Mouse (Mus musculus): ENCODE measurements at regions not wholly inside any gene's neighbourhood (a gene's known extent, or its start where the extent isn't known, plus 50 kb on each side); places are given as distances from the start of the nearest gene placed in this dataset.

DNA sequence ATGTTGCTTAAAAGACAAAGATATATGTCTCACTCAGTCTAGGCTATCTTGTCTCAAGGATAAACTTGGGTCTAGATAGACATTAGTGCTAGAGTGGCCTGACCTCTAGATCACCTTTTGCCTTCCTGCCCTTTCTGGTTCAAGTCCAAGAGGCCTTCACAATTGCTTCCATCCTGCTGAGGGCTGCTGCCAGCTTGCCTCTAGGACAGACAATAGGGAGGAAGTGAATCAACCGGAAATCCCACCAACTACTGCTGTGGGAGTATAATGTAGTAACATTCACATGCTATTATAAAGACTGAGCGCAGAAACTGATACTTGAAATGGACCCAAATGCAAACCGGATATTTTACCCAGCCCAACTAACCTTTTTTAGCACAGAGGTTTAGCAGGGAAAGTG lies 239.4 kb upstream of the Epha4 start:
- DNase-seq (ENCODE audit: low spot score in 2 of 2): no peak

DNA sequence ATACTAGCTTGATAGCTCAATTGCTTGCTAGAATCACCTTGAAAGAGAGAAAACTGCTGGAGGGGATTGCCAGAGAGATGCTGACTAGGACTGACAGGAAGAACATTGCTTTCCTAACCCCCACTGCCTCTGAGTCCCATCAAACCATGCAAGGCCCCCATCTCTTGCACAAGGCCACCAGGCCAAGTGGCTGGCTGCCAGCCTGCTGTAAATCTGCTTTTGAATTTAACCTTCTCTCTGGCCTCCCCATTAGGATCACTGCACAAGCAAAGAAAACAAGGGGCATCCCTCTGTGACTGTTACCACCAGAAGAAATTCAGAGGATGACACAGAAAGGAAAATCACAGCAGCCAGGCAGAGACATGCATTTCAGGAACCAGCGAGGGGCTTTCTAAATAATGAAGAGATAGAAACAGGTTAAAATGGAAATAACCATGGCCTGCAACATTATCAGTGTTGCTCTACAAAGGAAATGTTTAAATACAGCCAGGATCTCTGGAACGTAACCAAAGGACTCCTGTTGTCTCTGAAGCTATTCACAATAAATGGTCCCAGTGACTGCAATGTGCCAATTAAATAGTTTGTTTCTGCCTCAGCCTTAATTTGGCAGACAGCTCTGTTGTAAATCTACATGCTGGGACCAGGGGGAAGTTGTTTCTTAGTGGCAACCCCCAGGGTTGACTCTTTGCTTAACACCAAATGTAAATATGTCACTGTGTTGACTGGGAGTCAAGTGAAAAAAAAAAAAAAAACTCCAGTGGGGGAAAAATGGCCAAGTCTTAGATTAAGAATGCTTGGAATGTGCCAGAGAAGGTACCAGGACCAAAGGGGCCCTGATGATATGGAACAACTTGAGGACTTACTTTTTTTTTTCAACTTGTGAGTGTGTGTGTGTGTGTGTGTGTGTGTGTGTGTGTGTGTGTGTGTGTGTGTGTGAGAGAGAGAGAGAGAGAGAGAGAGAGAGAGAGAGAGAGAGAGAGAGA lies 233.9 kb upstream of the Epha4 start:
- no peak for DNase-seq (ENCODE audit: low spot score in 2 of 2)

DNA sequence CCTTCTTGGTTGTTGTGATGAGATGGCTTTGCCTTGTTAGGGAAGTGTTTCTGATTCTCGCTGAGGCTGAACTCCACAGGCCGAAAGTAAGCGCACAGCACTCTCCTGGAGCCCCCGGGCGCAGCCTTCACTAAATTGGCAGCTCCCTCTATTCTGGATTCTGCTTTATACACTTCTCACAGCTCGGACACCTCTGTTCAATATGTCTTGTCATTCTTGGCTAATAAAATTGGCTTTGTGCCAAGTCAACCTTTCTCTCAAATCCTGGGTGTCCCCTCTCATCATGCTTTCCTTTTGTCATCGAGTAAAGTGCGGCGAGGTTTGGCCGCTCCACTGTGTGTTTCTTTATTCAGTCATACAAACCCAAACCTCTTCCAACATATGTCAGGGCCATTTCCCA lies 217.2 kb upstream of the Epha4 start:
- DNase-seq (ENCODE audit: low spot score in 2 of 2): no peak

DNA sequence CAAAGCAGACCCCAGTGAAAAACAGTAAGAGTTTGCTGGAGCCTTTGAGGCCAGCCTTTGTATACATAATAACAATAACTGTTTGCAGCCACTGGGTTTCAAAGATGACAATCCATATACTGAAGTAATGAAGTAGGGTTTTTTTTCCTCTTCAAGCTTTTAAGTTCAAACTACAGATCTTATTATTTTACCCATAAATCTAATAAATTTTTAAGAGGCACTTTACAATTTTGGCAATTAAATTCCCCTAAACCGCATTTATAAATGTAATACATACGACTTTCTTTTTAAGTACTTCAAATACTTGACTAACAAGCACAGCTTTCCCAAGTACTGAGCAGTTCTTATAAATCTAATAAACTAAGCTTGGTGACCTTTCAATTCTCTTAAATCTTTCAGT lies 212.7 kb upstream of the Epha4 start:
- no peak for DNase-seq (ENCODE audit: low spot score in 2 of 2)

DNA sequence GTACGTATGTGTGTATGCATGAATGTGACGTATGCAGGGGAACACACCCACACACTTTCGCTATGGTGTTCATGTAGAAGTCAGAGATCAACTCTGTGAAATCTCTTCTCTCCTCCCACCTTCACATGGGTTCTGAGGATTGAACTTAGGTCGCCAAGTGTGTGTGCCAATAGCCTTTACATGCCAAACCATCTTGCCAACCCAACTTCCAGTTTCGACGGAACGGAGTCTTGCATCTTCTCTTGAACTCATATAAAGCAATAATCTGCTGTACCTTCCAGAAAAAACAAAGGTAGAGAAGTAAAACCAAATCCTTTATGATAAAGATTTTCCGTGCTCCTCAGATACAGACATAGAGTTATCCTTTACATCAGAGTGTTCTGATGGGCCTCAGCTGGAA lies 208.4 kb upstream of the Epha4 start:
- DNase-seq (ENCODE audit: low spot score in 2 of 2): no peak

DNA sequence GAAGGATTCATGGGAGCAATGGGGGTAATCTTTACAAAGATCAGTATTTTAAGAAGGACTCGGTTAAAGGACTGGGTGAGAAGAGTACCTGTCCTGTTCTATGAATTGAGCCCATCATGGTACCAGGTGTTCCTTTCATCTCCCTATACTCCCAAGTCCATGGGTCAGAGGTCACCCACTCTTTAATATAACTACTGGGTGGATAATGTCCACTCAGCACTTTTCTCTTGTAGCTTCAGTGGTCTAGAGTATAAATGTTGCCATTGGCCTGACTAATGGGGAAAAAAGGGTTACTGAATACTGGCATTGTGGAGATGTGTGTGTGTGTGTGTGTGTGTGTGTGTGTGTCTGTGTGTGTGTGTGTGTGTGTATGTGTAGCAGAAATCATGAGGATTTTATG lies 206.0 kb upstream of the Epha4 start:
- DNase-seq (ENCODE audit: low spot score in 2 of 2): no peak

DNA sequence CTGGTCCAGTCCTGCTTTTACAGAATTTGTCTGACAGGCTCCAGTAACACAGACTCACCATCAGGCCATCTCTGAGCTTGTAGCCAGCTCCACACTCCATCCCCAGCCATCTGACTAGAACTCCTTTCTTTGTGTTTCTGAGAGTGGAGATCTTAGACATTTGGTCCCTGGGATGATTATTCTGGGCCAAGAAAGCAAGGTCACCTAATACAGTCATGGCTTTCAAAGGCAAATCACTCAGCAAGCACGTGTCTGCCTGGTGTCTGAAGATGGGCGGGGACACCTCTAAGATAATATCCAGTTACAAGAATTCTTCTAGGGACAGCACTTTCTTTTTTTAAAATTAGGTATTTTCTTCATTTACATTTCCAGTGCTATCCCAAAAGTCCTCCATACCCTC lies 198.1 kb upstream of the Epha4 start:
- DNase-seq (ENCODE audit: low spot score in 2 of 2): no peak

DNA sequence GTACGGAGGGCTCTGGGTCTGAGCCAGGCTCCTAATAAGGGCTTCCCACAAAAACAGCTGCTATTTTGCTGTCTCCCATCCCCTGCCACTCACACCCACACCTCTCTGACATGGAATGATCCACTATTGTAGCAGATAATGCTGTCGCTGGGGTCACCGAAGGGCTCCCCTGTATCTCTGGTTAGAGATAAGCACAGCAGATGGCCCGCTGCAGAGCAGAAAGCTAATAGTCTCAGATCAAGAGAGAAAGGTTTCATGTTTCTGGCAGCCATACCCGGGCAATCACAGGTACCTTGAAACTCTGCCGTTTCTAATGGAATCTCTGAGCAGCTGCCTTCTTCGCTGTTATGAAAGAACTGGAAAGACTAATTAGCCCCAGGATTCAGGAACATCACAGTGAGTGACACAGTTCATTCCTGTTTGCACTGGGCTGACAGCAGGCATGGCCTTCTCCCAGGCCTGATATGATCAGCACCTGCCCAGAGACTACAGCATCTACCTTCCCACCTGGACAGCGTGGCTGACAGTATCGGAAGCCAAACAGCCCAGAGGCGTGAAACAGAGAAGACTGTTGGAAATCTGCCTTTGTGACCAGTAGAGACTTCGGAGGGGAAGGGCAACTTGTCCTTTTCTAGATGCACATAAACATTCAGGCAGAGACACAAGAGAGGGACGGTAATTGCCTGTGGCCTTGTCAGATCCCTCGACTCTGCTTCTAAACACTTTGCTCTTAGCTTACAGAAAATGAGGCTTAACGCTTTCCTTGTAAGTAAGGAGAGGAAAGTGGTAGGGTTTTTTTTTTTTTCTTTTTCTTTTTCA lies 193.5 kb upstream of the Epha4 start:
- DNase-seq (ENCODE audit: low spot score in 2 of 2): no peak

DNA sequence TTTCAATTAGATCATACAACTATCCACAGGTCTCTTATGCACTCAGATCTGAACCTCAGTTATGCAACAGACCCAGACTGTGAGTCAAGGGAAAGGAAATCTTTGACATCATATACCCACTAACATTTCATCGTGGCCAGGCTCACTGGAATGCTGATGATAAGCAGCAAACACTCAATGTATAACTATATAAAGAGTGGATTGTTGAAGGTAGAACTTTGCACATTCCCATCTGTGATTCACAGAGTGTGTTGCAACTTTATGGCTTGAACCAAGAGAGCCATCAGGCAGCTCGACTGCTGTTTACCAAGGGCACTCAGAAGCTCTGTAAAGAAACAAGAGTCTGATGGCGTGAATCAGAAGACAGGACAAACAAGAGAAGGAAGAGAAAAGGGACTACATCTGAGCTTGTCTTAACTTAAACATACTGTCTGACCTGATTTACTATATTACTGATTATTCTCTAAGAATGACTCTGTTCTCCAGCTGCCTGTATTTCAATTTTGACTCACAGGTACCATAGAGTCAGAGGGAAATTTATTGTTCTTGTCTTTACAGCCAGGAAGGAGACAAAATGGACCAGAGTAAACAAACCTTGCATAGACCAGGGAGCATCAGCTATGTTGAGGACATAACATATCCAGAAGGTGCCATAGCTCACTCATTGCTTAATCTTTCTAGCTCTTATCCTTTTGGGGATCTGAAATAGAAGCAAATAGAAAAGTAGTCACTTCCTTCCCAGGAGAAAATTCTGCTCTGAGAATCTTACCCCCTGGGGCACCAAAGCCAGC lies 180.5 kb upstream of the Epha4 start:
- DNase-seq (ENCODE audit: low spot score in 2 of 2): no peak

DNA sequence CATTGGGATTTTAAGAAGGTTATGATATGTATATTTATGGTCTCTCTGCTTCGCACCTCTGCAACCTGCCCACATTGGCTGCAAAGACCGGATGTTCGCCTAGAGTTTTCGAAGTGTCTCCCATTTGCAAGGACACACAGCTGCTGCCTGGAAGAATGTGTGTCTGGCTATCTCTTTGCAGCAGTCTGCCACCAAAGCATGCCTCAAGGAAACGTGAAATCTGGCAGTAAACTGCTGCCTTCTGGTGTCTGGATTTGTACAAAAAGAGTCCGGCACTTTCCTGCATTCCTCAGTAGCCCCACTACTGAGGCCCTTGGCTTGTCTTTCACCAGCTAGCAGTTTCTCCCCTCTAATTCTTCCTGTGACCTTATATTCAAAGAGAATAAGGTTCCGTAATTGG lies 148.5 kb upstream of the Epha4 start:
- DNase-seq (ENCODE audit: low spot score in 2 of 2): no peak

DNA sequence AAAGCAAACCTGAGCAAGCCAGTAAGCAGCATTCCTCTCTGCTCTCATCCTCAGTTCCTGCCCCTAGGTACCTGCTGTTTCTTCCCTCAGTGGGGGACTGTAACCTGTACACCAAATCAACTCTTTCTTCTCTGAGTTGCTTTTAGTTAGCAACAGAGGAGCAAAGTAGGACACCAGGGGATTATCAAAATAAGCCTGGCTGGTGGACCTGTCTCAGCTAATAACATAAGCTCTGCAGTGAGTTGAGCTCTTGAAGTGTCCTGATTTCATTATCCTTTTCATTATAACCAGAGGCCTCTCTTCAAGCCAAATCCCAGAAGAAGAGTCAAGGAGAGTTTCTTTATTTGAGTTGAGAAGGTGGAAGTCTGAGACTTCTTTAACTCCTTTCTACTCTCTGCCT lies 145.5 kb upstream of the Epha4 start:
- no peak for DNase-seq (ENCODE audit: low spot score in 2 of 2)

DNA sequence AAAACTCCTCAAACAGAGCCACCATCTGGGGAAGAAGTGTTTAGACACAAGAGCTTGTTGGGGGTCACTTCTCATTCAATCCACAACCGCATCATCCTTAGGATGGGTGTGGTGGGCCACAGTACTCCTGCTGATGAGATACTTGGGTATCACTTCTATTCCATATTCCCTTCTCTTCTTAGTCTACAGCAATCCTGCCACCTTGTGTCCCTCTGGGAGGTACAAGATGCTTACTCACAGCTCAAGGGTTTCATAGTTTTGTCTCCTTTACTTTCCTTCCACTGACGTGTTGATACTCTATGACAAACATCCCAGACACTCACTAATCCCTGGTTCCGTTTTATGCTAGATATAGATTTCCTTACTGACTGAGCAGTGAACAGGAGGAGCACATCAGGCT lies 122.1 kb upstream of the Epha4 start:
- DNase-seq (ENCODE audit: low spot score in 2 of 2): no peak

DNA sequence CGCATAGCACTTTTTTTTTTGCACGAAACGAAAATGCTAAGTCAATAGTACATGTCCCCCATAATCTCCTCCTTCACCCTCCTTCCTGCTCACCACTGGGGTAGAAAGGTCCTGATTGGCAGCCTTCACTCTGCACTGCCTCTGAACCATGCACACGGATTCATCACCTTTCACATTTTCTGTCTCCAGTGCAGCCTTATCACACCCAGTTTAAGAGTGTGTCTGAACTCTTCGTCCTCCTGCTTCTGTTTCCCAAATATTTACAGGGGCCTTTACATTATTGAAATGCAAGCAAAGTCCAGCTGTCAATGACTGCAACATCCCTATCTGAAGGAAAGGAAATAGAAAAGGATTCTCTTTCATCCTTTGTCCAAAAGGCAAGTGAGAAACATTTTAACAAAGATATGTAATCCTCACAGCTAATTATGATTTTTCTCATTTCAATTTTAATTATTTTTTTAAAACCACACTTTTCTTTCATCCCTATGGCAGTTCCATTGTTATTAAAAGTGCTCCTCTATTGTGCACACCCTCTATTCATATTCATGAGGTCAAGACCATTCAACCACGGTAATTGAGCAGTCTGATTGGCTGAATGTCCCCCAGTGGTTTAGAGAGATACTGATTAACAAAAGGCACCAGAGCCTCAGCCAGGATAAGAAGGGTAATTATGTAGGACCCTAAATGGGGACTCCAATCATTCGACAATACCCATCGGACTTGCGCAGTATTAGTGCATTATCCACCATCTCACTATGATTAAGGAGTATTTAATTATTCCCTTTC lies 114.8 kb upstream of the Epha4 start:
- no peak for DNase-seq (ENCODE audit: low spot score in 2 of 2)

DNA sequence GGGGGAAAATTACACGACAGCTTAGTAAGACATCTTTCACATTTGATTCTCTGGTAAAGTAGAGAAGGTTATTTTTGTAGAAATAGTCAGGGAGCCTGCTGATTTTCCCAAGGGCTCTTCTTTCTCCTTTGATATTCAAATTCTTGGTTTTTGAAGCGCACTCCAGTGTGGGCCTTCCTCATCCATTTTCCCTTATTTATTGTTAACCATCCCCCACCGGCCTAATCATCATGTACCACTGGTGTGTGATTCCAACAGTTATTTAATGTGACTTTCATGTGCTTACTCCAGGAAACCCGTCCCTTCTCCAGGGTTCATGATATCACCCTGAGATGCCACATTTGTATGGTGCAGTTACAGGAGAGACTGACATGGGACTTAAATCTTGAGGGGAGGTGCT lies 114.0 kb upstream of the Epha4 start:
- DNase-seq (ENCODE audit: low spot score in 2 of 2): no peak

DNA sequence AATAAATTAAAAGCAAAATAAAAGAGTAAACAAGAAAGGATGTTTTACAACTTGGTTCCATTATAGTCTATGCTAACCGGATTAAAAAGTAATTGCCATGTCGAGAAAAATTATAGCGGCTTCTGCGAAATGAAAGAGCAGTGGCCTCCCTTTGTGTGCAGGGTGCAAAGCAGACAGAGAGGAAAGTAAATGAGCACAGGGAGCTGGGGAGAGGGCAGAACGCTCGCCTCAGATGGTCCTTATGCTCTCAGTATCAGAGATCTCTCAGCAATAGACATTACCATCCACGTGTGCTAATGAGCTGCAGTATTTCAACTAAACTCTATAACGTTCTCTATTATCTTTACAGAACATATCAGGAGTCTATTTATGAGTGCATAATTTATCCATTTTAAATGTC lies 102.6 kb upstream of the Epha4 start:
- no peak for DNase-seq (ENCODE audit: low spot score in 2 of 2)

DNA sequence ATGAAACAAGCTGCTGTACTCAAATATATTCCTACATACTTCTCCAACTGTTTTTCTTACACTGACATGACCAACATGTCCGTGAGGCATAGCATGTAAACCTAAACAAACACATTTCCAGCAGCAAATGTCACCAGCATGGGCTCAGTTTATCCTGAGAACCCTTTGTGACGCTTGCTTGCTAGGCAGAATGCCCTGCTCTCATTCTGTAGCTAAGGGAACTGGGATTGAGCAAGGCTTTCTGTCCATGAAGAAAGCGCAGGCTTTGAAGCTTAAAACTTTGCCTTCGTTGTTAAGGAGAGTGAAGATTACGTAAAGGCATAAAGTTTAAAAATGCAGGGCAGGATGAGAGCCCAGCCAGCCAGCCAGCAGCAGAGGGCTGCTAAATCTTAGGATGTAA lies 85.6 kb upstream of the Epha4 start:
- no peak for DNase-seq (ENCODE audit: low spot score in 2 of 2)

DNA sequence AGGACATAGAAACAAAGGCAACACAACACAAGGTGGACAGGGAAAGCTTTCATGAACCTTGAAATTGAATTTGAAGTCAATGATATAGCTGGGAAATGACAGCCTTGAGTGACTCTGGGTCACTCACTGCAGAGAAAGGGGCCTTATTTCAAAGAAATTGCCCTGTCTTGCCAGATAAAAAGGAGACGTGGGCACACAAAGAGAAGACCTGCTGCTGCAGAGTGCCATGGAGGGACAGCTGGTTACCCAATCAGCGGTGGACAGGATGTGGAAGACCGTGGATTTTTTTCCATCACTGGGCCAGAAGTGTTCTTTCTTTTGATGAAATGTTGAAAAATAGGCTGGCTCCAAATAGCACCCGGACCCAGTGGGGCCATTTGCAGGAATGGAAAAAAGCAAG lies 77.8 kb upstream of the Epha4 start:
- no peak for DNase-seq (ENCODE audit: low spot score in 2 of 2)

DNA sequence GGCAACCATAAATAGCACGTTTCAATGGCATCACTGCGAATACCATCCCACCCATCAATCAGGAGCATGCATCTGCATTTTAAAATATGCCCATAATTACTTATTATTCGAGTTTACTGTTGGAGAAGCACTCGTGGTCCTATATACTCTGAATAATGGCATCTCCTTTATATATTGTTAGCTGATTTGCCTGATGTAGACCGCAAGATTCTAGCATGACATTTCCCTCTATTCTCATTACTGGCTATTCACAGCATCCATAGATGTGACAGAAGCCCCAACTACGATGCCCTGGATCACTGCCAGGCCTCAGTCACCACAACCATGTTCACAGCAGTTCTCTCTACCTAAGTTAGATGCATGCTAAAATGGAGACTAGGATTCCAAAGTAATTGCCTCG lies 77.4 kb upstream of the Epha4 start:
- DNase-seq (ENCODE audit: low spot score in 2 of 2): no peak

DNA sequence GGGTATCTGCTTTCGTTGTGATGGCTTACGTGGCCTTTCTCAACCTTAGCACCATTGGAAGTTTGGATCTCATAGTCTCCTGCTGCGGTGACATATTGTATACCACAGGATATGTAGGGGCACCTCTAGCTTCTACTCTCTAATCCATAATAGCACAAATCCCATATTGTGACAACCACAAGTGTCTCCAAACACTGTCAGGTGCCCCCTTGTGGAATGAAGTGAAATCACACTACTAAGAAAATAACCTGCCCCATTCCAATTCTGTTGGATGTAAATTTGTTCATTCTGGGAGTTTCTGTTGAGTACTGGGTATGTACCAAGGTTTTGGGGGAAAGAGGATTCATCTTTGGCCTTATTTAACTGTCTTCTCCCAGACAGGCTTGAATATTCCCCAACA lies 74.5 kb upstream of the Epha4 start:
- DNase-seq (ENCODE audit: low spot score in 2 of 2): no peak

DNA sequence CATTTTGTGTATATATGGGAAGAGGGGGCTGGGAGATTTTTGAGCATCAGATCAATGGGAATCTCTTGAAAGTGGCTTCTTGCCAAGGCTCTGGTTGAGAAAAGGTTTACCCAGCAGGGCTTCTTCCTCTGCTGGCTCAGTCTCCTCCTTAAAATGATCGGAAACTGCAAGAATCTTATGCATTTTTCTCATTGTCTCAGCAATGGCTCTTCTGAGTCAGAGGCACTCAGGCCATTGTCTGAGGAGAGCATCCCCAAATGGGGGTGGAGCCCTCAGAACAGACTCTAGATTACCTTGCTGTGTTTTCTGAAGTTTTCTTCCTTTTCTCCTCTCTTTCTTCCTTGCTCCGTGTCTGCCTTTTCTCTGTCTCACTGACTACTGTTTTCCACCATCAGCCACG lies 70.6 kb upstream of the Epha4 start:
- DNase-seq (ENCODE audit: low spot score in 2 of 2): no peak

DNA sequence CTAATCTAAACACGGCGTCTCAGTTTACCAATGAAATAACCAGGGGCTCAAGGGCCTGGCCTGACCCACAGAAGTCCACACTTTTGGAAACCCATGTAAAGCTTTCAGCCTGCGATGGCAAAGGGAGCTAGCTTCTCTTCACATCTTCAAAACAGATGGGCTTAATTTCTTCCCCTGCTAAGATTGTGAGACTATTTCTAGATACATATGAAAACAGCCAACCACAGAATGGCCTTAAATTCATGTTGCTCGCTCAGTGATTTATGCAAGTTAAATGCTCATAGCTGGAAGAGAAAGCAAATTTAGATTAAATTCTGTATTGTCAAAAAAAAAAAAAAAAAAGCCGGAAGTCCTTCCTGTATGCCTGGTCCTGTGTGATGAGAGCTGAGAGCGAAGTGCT lies 53.2 kb upstream of the Epha4 start:
- no peak for DNase-seq (ENCODE audit: low spot score in 2 of 2)
